Mouse (Mus musculus): ENCODE data around the gene Ift81. TPM values are rescaled to one million over a fixed set of nuclear protein-coding genes. Genes with fewer than 3 reads are reported as not detected.

Gene Ift81
- total and polyA plus RNA-seq, 2 experiments = 0.38 to 3.0 TPM

DNA sequence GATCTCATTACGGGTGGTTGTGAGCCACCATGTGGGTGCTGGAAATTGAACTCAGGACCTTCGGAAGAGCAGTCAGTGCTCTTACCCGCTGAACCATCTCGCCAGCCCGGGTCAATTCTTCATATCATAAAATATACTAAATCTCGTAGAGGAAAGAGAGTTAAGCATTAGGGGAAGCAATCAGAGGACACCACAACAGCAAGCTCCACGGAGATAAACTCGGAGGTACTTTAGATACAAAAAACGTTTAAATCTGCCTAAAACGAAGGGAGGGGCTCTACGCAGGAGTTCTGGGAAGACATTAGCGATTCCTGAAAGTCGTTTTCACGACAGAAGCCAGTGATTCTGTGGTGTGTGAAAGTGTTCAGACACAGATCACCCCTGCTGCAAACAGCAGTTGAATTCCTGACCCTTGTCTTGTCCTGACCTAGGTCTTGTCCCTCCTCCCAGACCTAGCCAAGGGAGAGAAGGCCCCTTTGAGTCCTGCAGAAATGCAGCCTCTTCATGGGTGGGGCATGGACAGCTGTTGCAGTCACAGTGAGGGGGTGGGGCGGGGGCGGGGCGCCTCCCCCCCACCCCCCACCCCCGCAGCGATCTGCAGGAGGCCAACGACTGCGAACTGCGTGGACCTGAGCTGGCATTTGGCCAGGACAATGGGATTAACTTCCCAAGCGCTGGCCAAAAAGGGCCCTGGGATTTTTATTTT is 100.7 kb downstream of the Ift81 start:
- 54% methylated on average over 23 of the region's 23 CpGs for WGBS
- TF ChIP-seq CTCF (IDR thresholded peaks at IDR 0.05; ENCODE audit: low read depth, low read length) (no peak), POLR2A (IDR thresholded peaks at IDR 0.05; ENCODE audit: extremely low read depth, insufficient read depth, low read length) (no peak)
- Histone ChIP-seq H3K27me3 (ENCODE audit: control insufficient read depth, insufficient read depth, low read length) (no peaks in the 10 kb centered on the region), H3K79me2 (ENCODE audit: control insufficient read depth, insufficient read depth, low read length) (no peaks in the 10 kb centered on the region), H3K9ac (ENCODE audit: low read depth, low read length) (no peak overlapping the region), H3K36me3 (ENCODE audit: control insufficient read depth, insufficient read depth, low read length) (no peaks in the 10 kb centered on the region), H3K4me3 (ENCODE audit: insufficient read depth, low read depth, low read length) (no peak overlapping the region), H3K27ac (replicated peaks; ENCODE audit: insufficient read depth, low read depth, low read length) (no peak overlapping the region), H3K4me1 (ENCODE audit: control insufficient read depth, insufficient read depth, low read length) (peaks cover 3% of the 10 kb centered on the region; the same call in 1 of the 2 replicates)
- no peak for DNase-seq (ENCODE audit: extremely low read depth, low read depth, low spot score)

DNA sequence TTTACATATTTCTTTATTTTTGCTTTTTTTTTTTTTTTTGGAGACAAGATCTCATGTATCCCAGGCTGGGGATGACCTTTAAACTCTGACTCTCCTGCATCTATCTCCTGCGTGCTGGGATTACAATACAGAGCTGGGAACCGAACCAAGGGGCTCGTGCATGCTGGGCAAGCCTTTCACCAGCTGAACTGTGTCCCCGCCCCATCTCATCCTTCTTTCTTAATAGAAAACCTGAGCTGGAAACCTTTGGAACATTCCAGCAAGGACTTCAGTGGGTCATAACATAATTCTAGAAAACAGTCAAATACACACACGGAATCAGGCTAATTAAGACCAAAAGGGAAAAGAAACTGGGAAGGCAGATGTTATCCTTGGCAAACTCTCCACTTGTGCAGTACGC is 102.3 kb downstream of the Ift81 start:
- H3K27ac ChIP-seq (replicated peaks; ENCODE audit: insufficient read depth, low read depth, low read length) = no peak overlapping the region
- H3K4me3 ChIP-seq (ENCODE audit: insufficient read depth, low read depth, low read length) = no peak overlapping the region
- DNase-seq (ENCODE audit: extremely low read depth, low read depth, low spot score) = no peak
- H3K79me2 ChIP-seq (ENCODE audit: control insufficient read depth, insufficient read depth, low read length) = no peaks in the 10 kb centered on the region
- no peak for TF ChIP-seq POLR2A (IDR thresholded peaks at IDR 0.05; ENCODE audit: extremely low read depth, insufficient read depth, low read length)
- H3K36me3 ChIP-seq (ENCODE audit: control insufficient read depth, insufficient read depth, low read length) = no peaks in the 10 kb centered on the region
- H3K27me3 ChIP-seq (ENCODE audit: control insufficient read depth, insufficient read depth, low read length) = no peaks in the 10 kb centered on the region
- 59% methylated on average over 6 of the region's 6 CpGs for WGBS
- H3K9ac ChIP-seq (ENCODE audit: low read depth, low read length) = no peak overlapping the region
- no peaks in the 10 kb centered on the region for H3K4me1 ChIP-seq (ENCODE audit: control insufficient read depth, insufficient read depth, low read length)

DNA sequence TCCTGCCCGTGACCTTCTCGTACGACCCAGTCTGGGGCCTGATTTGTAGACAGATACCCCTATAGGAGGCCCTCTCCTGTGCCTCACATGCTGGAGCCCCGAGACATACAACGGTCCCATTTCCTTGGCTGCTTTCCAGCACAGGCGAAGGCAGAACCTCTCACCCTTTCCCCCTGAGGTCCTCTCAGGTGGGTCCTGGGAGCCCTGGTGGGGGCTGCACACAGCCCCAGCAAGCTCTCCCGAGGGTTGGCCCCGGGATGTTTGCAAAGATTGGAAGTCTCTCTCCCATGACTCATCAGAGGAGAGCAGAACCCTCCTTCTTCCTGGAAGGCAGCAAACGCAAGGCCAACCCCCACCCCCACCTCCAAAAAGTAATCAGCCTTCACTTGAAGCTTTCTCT is 102.9 kb downstream of the Ift81 start:
- H3K27ac ChIP-seq (replicated peaks; ENCODE audit: insufficient read depth, low read depth, low read length) = no peak overlapping the region
- no peak for DNase-seq (ENCODE audit: extremely low read depth, low read depth, low spot score)
- H3K79me2 ChIP-seq (ENCODE audit: control insufficient read depth, insufficient read depth, low read length) = no peaks in the 10 kb centered on the region
- 68% methylated on average over 9 of the region's 9 CpGs for WGBS
- no peak overlapping the region for H3K9ac ChIP-seq (ENCODE audit: low read depth, low read length)
- no peaks in the 10 kb centered on the region for H3K4me1 ChIP-seq (ENCODE audit: control insufficient read depth, insufficient read depth, low read length)
- H3K36me3 ChIP-seq (ENCODE audit: control insufficient read depth, insufficient read depth, low read length) = no peaks in the 10 kb centered on the region
- H3K27me3 ChIP-seq (ENCODE audit: control insufficient read depth, insufficient read depth, low read length) = no peaks in the 10 kb centered on the region
- H3K4me3 ChIP-seq (ENCODE audit: insufficient read depth, low read depth, low read length) = no peak overlapping the region
- TF ChIP-seq CTCF (IDR thresholded peaks at IDR 0.05; ENCODE audit: low read depth, low read length) = no peak
- TF ChIP-seq POLR2A (IDR thresholded peaks at IDR 0.05; ENCODE audit: extremely low read depth, insufficient read depth, low read length) = no peak

DNA sequence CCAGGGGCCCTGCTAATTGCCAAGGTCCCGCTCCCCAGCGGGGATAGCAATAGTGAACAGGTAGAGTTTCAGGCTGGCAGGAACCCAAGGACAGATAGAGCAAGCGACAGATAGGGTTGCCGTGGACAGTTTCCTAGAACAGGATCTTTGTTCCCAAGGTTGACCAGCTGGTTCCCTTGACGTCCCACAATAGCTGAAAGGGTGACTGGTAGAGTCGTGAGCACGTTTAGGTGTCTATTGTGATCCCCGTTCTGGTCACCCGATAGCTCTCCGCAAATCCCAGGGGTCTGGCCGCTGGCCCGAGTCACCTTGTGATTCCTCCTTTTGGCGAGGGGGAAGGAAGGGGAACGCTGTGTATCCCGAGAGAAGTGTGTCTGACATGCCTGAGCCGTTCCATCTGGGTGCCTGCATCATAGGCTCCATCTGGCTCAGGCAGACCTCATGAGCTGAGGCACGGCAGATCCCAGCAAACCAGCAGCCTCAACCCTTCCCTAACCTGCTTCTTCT is 103.6 kb downstream of the Ift81 start:
- H3K27me3 ChIP-seq (ENCODE audit: control insufficient read depth, insufficient read depth, low read length) = no peaks in the 10 kb centered on the region
- no peaks in the 10 kb centered on the region for H3K79me2 ChIP-seq (ENCODE audit: control insufficient read depth, insufficient read depth, low read length)
- H3K36me3 ChIP-seq (ENCODE audit: control insufficient read depth, insufficient read depth, low read length) = no peaks in the 10 kb centered on the region
- WGBS = 90% methylated on average over 17 of the region's 17 CpGs
- DNase-seq (ENCODE audit: extremely low read depth, low read depth, low spot score) = no peak
- no peak overlapping the region for H3K4me3 ChIP-seq (ENCODE audit: insufficient read depth, low read depth, low read length)
- H3K9ac ChIP-seq (ENCODE audit: low read depth, low read length) = no peak overlapping the region
- no peak overlapping the region for H3K27ac ChIP-seq (replicated peaks; ENCODE audit: insufficient read depth, low read depth, low read length)
- H3K4me1 ChIP-seq (ENCODE audit: control insufficient read depth, insufficient read depth, low read length) = no peaks in the 10 kb centered on the region
- TF ChIP-seq POLR2A (IDR thresholded peaks at IDR 0.05; ENCODE audit: extremely low read depth, insufficient read depth, low read length) (no peak), CTCF (IDR thresholded peaks at IDR 0.05; ENCODE audit: low read depth, low read length) (no peak)

DNA sequence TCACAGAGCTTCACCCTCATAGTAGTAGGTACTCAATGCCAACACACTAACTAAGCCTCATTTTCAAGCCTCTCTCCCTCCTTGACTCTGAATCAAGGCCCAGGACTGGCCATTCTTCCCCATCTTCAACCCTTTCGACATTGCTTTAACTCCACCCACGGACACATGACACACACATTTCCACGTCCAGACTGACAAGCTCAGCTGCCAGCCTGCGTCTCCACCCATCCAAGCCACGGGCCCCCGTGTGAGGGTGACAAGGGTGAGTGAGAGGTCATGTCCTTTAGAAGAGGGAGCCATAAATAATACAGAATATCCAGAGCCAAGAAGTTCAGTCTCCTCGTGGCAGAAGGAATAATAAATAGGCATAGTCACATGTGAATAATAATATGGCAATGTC is 104.7 kb downstream of the Ift81 start:
- TF ChIP-seq POLR2A (IDR thresholded peaks at IDR 0.05; ENCODE audit: extremely low read depth, insufficient read depth, low read length) (no peak), CTCF (IDR thresholded peaks at IDR 0.05; ENCODE audit: low read depth, low read length) (no peak)
- Histone ChIP-seq H3K27ac (replicated peaks; ENCODE audit: insufficient read depth, low read depth, low read length) (no peak overlapping the region), H3K79me2 (ENCODE audit: control insufficient read depth, insufficient read depth, low read length) (no peaks in the 10 kb centered on the region), H3K4me1 (ENCODE audit: control insufficient read depth, insufficient read depth, low read length) (no peaks in the 10 kb centered on the region), H3K9ac (ENCODE audit: low read depth, low read length) (no peak overlapping the region), H3K27me3 (ENCODE audit: control insufficient read depth, insufficient read depth, low read length) (no peaks in the 10 kb centered on the region), H3K4me3 (ENCODE audit: insufficient read depth, low read depth, low read length) (no peak overlapping the region), H3K36me3 (ENCODE audit: control insufficient read depth, insufficient read depth, low read length) (no peaks in the 10 kb centered on the region)
- no peak for DNase-seq (ENCODE audit: extremely low read depth, low read depth, low spot score)
- 66% methylated on average over 7 of the region's 7 CpGs for WGBS

DNA sequence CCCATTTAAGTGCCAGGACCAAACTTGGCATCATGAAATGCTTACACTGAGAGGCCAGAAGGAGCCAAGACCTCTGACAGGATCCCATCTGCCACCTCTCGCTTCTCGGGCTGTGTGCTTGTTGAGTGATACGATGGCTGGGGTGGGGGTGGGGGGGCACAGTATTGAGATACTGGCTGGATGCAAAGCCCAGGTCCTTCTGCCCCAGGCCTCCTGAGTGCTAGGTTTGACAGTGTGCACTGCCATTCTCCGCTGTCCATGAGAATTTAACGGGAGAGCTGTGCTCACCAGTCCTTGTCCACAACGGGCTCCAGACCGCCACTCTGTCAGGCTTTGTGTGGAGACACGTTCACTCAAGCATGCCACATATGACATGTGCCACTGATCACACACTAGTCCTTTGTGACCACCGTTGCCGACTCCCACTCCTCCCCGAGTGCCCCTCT is 105.4 kb downstream of the Ift81 start:
- Histone ChIP-seq H3K4me1 (ENCODE audit: control insufficient read depth, insufficient read depth, low read length) (no peaks in the 10 kb centered on the region), H3K4me3 (ENCODE audit: insufficient read depth, low read depth, low read length) (no peak overlapping the region), H3K36me3 (ENCODE audit: control insufficient read depth, insufficient read depth, low read length) (no peaks in the 10 kb centered on the region), H3K9ac (ENCODE audit: low read depth, low read length) (no peak overlapping the region), H3K79me2 (ENCODE audit: control insufficient read depth, insufficient read depth, low read length) (no peaks in the 10 kb centered on the region), H3K27ac (replicated peaks; ENCODE audit: insufficient read depth, low read depth, low read length) (no peak overlapping the region), H3K27me3 (ENCODE audit: control insufficient read depth, insufficient read depth, low read length) (no peaks in the 10 kb centered on the region)
- TF ChIP-seq CTCF (IDR thresholded peaks at IDR 0.05; ENCODE audit: low read depth, low read length) (no peak), POLR2A (IDR thresholded peaks at IDR 0.05; ENCODE audit: extremely low read depth, insufficient read depth, low read length) (no peak)
- WGBS = 93% methylated on average over 11 of the region's 11 CpGs
- DNase-seq (ENCODE audit: extremely low read depth, low read depth, low spot score) = no peak
